Mouse (Mus musculus): ENCODE data around the gene Gm4559. TPM values are rescaled to one million over a fixed set of nuclear protein-coding genes. Genes with fewer than 3 reads are reported as not detected.
"Not testable (repeated sequence)": the region's sequence is repeated elsewhere in the genome, so short reads cannot be mapped to it uniquely, and the experiment has no call there.

Gm4559 gene
- polyA plus RNA-seq, 1 experiment from 2014 or later: not detected

DNA sequence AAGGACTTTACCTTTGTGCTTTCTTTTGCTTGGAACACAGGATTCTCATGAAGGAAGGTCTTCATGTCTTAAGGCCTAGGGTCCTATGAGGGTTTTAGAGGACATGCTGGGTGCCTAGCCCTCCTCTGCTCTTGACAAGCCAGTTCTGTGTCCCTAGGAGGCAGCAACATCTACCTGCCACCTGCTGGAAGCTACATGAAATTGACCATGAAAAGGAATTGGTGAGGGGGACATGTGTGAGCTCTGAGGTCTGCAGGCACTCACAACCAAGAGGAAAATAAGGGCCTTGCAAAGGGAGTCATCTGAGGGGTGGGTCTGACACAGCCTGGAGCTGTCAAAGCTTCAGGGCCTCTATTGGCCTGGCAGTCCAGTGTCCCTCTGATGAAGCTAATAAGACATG lies 21.3 kb upstream of the Gm4559 start:
- H3K4me1 ChIP-seq (replicated peaks; ENCODE audit: insufficient read depth, low read length): no peaks in the 10 kb centered on the region
- no peak overlapping the region for H3K9ac ChIP-seq (ENCODE audit: low read depth, low read length)
- no peaks in the 10 kb centered on the region for H3K9me3 ChIP-seq (replicated peaks; ENCODE audit: low read length)
- H3K4me3 ChIP-seq (replicated peaks; ENCODE audit: low read depth, low read length): no peak overlapping the region
- peak; percentile 52; the same call in 1 of the 2 replicates for TF ChIP-seq CTCF (IDR thresholded peaks at IDR 0.05; ENCODE audit: low read depth)
- no peaks in the 10 kb centered on the region for H3K36me3 ChIP-seq (ENCODE audit: insufficient read depth, low read length)
- H3K4me2 ChIP-seq (ENCODE audit: low read length): no peak overlapping the region
- H3K27ac ChIP-seq: no peak overlapping the region
- no peak for ATAC-seq (replicated peaks; ENCODE audit: low FRiP score, low read depth)
- no peaks in the 10 kb centered on the region for H3K27me3 ChIP-seq (ENCODE audit: insufficient read depth, low read length)
- DNase-seq (ENCODE audit: low spot score): no peak

DNA sequence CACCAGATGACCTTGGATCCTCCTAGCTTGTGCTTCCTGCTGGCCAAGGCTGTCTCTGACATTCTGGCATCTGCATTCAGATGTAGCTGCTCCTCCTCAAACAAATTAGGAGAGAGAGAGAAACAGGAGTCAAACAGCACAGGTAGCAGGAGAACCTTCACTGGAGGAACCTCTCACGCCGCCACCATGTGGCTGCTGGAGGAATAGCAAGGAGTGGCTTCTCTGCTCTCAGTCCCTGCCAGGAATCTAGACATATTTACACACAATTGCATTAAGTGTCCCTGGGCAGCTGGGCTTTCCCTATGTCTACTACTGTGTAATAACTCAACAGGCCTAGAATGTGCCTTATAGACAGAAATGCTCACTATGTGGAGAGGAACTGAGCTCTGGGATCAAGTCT lies 19.7 kb upstream of the Gm4559 start:
- not testable (repeated sequence) for H3K4me1 ChIP-seq (replicated peaks; ENCODE audit: insufficient read depth, low read length)

DNA sequence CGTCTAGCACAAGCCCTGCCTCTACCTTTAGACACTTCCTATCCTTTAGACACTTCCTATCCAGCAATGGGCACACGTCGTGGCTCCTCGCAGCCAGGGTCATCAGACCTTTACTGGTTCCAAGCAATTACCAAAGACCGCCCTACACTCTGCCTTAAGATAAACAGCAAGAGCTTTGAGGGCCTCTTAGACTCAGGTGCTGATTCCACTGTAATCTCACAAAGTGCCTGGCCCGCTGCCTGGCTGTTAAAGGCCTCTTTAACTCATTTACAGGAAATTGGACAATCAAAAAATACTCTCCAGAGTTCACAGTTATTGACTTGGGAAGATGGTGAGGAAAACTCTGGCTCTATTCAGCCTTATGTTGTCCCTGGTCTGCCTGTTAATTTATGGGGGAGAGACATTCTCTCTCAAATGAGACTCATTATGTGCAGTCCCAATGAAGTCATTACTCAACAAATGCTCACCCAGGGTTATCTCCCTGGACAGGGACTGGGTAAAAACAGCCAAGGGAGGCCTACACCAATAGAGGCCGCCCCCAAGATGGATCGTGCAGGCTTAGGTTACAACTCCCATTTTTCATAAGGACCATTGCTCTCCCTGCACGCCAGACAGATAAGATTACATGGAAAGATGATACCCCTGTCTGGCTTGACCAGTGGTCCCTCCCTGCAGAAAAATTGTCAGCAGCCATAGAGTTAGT lies 11.9 kb upstream of the Gm4559 start:
- H3K36me3 ChIP-seq (ENCODE audit: insufficient read depth, low read length); H3K4me1 ChIP-seq (replicated peaks; ENCODE audit: insufficient read depth, low read length); H3K4me2 ChIP-seq (ENCODE audit: low read length); H3K4me3 ChIP-seq (replicated peaks; ENCODE audit: low read depth, low read length); H3K9me3 ChIP-seq (replicated peaks; ENCODE audit: low read length); H3K27ac ChIP-seq; ATAC-seq (replicated peaks; ENCODE audit: low FRiP score, low read depth); H3K27me3 ChIP-seq (ENCODE audit: insufficient read depth, low read length); H3K9ac ChIP-seq (ENCODE audit: low read depth, low read length): not testable (repeated sequence)
- DNase-seq (ENCODE audit: low spot score): peak; percentile 56
- WGBS: 37% methylated on average over 9 of the region's 9 CpGs

More for the DNA sequence above, 19.7 kb upstream of the Gm4559 start:
- H3K36me3 ChIP-seq (ENCODE audit: insufficient read depth, low read length); H3K4me2 ChIP-seq (ENCODE audit: low read length); H3K27me3 ChIP-seq (ENCODE audit: insufficient read depth, low read length); H3K9ac ChIP-seq (ENCODE audit: low read depth, low read length); H3K27ac ChIP-seq; ATAC-seq (replicated peaks; ENCODE audit: low FRiP score, low read depth); H3K4me3 ChIP-seq (replicated peaks; ENCODE audit: low read depth, low read length); H3K9me3 ChIP-seq (replicated peaks; ENCODE audit: low read length): not testable (repeated sequence)
- 0% methylated on average over 2 of the region's 2 CpGs for WGBS
- peak; percentile 46 for DNase-seq (ENCODE audit: low spot score)
- peak; percentile 70 for TF ChIP-seq CTCF (IDR thresholded peaks at IDR 0.05; ENCODE audit: low read depth)

DNA sequence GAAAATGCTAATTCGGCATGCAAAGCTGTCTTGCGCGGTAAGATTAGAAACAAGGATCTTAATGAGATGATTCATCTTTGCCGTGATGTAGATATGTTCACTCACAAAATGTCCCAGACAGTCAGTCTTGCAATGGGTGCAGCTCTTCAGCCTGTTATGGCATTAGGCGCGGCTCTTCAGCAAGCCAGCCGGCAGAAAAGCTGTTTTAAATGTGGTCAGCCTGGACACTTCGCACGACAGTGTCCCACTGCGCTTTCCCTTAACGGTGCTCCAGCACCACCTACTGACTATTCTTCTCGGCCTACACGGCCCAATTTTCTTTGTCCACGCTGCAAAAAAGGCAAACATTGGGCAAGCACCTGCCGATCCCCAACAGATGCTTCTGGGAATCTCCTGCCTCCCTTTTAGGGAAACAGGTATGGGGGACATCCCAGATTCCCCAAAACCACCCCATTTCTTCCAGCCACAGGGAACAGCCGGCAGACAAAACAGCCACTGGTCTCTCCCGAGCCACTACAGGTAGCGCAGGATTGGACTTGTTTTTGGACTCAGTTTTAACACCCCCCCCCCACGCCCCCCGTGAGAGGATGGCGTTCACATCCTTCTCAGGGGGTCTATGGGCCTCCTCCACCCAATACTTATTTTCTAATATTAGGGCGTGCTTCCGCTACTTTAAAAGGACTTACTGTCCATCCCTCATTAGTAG lies 11.1 kb upstream of the Gm4559 start:
- H3K4me3 ChIP-seq (replicated peaks; ENCODE audit: low read depth, low read length): peak overlapping the region; percentile 55
- no peaks in the 10 kb centered on the region for H3K36me3 ChIP-seq (ENCODE audit: insufficient read depth, low read length)
- peak; percentile 63; the same call in 1 of the 2 replicates for ATAC-seq (replicated peaks; ENCODE audit: low FRiP score, low read depth)
- H3K27ac ChIP-seq: peak overlapping the region; percentile 89
- H3K9ac ChIP-seq (ENCODE audit: low read depth, low read length): peak overlapping the region; percentile 77; the same call in 1 of the 2 replicates
- TF ChIP-seq CTCF (IDR thresholded peaks at IDR 0.05; ENCODE audit: low read depth): peak; percentile 69
- H3K27me3 ChIP-seq (ENCODE audit: insufficient read depth, low read length): no peaks in the 10 kb centered on the region
- no peaks in the 10 kb centered on the region for H3K4me1 ChIP-seq (replicated peaks; ENCODE audit: insufficient read depth, low read length)
- 12% methylated on average over 23 of the region's 23 CpGs for WGBS
- H3K9me3 ChIP-seq (replicated peaks; ENCODE audit: low read length): no peaks in the 10 kb centered on the region
- peak; percentile 81 for DNase-seq (ENCODE audit: low spot score)
- H3K4me2 ChIP-seq (ENCODE audit: low read length): peak overlapping the region; percentile 84

DNA sequence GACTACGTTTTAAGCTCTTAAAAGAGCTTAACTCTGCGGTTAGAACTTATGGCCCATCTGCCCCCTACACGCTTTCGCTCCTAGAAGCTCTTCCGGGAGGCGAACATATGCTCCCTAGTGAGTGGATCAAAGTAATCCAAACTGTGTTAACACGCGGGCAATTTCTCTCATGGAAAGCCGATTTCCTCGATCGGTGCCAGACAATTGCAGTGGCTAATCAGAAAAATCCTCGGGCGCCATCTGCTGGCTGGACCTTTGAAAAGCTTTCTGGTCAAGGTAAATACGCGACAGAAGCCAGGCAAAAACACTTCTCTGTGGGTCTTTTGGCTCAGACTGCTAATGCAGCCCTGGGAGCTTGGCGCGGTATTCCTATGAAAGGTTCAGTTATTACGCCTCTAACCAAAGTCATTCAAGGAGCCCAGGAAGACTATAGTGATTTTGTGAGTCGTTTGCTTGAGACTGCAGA lies 10.5 kb upstream of the Gm4559 start:
- DNase-seq (ENCODE audit: low spot score) (peak; percentile 97), ATAC-seq (replicated peaks; ENCODE audit: low FRiP score, low read depth) (peak; percentile 75)
- Histone ChIP-seq H3K36me3 (ENCODE audit: insufficient read depth, low read length) (no peaks in the 10 kb centered on the region), H3K9ac (ENCODE audit: low read depth, low read length) (peak overlapping the region; percentile 77), H3K9me3 (replicated peaks; ENCODE audit: low read length) (no peaks in the 10 kb centered on the region), H3K27ac (peak overlapping the region; percentile 89), H3K27me3 (ENCODE audit: insufficient read depth, low read length) (no peaks in the 10 kb centered on the region), H3K4me1 (replicated peaks; ENCODE audit: insufficient read depth, low read length) (no peaks in the 10 kb centered on the region), H3K4me3 (replicated peaks; ENCODE audit: low read depth, low read length) (peak overlapping the region; percentile 55), H3K4me2 (ENCODE audit: low read length) (peak overlapping the region; percentile 84)
- TF ChIP-seq CTCF (IDR thresholded peaks at IDR 0.05; ENCODE audit: low read depth): peak; percentile 83
- under 1% methylated on average over 19 of the region's 19 CpGs for WGBS

DNA sequence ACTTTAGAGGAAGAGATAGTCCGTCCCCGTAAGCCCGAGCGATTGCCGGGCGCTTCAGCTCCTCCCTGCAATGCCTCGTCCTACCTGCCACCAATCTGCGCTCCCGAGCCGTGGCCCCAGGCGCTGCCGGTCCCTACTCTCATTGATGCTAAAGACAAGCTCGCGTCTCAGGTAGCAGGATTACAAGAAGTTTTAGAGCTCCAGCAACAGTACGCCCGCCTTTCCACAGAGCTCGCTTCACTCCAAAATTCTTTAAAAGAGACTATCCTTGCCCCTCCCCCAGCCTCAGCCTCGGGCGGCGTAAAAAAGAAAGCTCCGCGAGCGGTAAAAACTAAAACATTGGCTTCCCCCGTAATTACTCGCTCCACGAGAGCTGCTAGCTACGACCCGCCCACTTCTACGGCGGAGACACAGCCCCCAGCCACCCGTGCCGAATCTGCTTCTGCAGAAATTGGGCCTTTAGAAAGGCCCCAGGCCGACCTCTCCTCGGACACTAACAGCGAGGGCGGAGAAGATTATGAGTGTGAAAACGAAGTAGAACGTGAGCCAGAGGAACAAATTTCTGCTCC lies 9.9 kb upstream of the Gm4559 start:
- no peaks in the 10 kb centered on the region for H3K9me3 ChIP-seq (replicated peaks; ENCODE audit: low read length)
- DNase-seq (ENCODE audit: low spot score) (peak; percentile 88), ATAC-seq (replicated peaks; ENCODE audit: low FRiP score, low read depth) (peak; percentile 77)
- peak overlapping the region; percentile 55 for H3K4me3 ChIP-seq (replicated peaks; ENCODE audit: low read depth, low read length)
- H3K4me2 ChIP-seq (ENCODE audit: low read length): peak overlapping the region; percentile 84
- peak overlapping the region; percentile 77 for H3K9ac ChIP-seq (ENCODE audit: low read depth, low read length)
- no peaks in the 10 kb centered on the region for H3K27me3 ChIP-seq (ENCODE audit: insufficient read depth, low read length)
- H3K27ac ChIP-seq: peak overlapping the region; percentile 89
- under 1% methylated on average over 38 of the region's 38 CpGs for WGBS
- H3K36me3 ChIP-seq (ENCODE audit: insufficient read depth, low read length): no peaks in the 10 kb centered on the region
- peak; percentile 29; the same call in 1 of the 2 replicates for TF ChIP-seq CTCF (IDR thresholded peaks at IDR 0.05; ENCODE audit: low read depth)
- no peaks in the 10 kb centered on the region for H3K4me1 ChIP-seq (replicated peaks; ENCODE audit: insufficient read depth, low read length)

DNA sequence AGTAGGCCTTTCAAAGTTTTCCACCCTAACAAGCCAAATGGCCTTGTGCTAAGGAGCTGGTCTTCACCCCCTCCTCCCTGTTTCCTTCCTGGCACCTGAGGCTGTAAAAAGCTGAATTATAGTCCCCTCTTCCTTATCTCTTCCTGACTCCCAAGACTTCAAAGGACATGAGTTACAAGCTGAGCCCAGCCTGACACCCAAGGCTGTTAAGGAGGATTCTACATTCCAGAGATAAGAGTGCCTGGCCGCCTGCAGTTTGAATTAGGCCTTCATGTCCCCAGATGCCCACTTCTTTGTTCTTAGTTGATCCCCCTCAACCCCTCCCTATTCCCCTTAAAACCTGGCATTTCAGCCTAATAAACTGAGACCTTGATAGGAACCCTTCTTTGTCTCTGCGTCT lies 8.7 kb upstream of the Gm4559 start:
- H3K9me3 ChIP-seq (replicated peaks; ENCODE audit: low read length); H3K27me3 ChIP-seq (ENCODE audit: insufficient read depth, low read length); H3K4me1 ChIP-seq (replicated peaks; ENCODE audit: insufficient read depth, low read length); ATAC-seq (replicated peaks; ENCODE audit: low FRiP score, low read depth); H3K36me3 ChIP-seq (ENCODE audit: insufficient read depth, low read length); H3K4me3 ChIP-seq (replicated peaks; ENCODE audit: low read depth, low read length); DNase-seq (ENCODE audit: low spot score): not testable (repeated sequence)
- Histone ChIP-seq H3K27ac (0 out of 2 replicates have a peak overlapping the region, but pooled peaks have one; percentile 8), H3K9ac (ENCODE audit: low read depth, low read length) (0 out of 2 replicates have a peak overlapping the region, but pooled peaks have one; percentile 18), H3K4me2 (ENCODE audit: low read length) (peak overlapping the region; percentile 84)
- WGBS: 36% methylated on average over 2 of the region's 2 CpGs
